Mouse (Mus musculus) neural tube, embryonic 14.5 days (tissue): Measurements from ENCODE around the gene Hhat. TPM values are rescaled to one million over a fixed set of nuclear protein-coding genes. Genes with fewer than 3 reads are reported as not detected.

ENCODE experiments used
- ATAC-seq: fragments of 200-750 bp; cut with Nextera tagmentation; 2 replicates; pipeline ENCODE4 v1.8.0; 2017; ENCODE audit warnings: low read depth, mild to moderate bottlenecking, moderate TSS enrichment, moderate library complexity
- H3K27ac ChIP-seq: fragments of 300-500 bp; sonication (generic); 2 replicates; pipeline ENCODE4 v1.5.1; 2014; ENCODE audit warnings: low read depth, mild to moderate bottlenecking, control low read depth, low read length, moderate library complexity, mixed read lengths
- H3K27me3 ChIP-seq: fragments of 300-500 bp; sonication (generic); 2 replicates; pipeline ENCODE4 v1.6.1; 2014; ENCODE audit warnings: low read length; ENCODE audit not compliant: control insufficient read depth, insufficient read depth
- H3K36me3 ChIP-seq: fragments of 300-500 bp; sonication (generic); 2 replicates; pipeline ENCODE4 v1.6.1; 2014; ENCODE audit warnings: low read length, mixed read lengths; ENCODE audit not compliant: control insufficient read depth, insufficient read depth
- H3K4me1 ChIP-seq: fragments of 300-500 bp; sonication (generic); 2 replicates; pipeline ENCODE4 v1.6.1; 2014; ENCODE audit warnings: low read length; ENCODE audit not compliant: control insufficient read depth, insufficient read depth
- H3K4me2 ChIP-seq: fragments of 300-500 bp; sonication (generic); 2 replicates; pipeline ENCODE4 v1.6.1; 2014; ENCODE audit warnings: mild to moderate bottlenecking, low read depth, low read length, control low read depth
- H3K4me3 ChIP-seq: fragments of 300-500 bp; sonication (generic); 2 replicates; pipeline ENCODE4 v1.5.1; 2014; ENCODE audit warnings: low read depth, low read length, control low read depth, mixed read lengths
- H3K9ac ChIP-seq: fragments of 300-500 bp; sonication (generic); replicated peaks from 2 replicates; pipeline ENCODE4 v1.6.1; 2014; ENCODE audit warnings: low read depth, mild to moderate bottlenecking, control low read depth, low read length, mixed read lengths
- H3K9me3 ChIP-seq: fragments of 300-500 bp; sonication (generic); 2 replicates; pipeline ENCODE4 v1.6.1; 2016; ENCODE audit warnings: low read length; ENCODE audit not compliant: control insufficient read depth
- WGBS: fragments of 180-500 bp; shearing (Covaris S2); extraction: QIAGEN DNeasy Blood & Tissue Kit; methylation state at CpG from one replicate; pipeline ENCODE4 v1.1.7; 2014; 5-methylcytosine and 5-hydroxymethylcytosine counted together
- polyA plus RNA-seq: library from polyadenylated mRNA; unstranded; fragments of >200 nt; fragmentation: Nextera tagmentation; extraction: Ambion mirVana; gene quantifications from 2 replicates; pipeline ENCODE4 v1.2.1, GENCODE M21; 2014

Hhat gene
- polyA plus RNA-seq, 1 experiment from 2014 or later: 3.1 TPM

GRCm38 (mm10) chr1:192730517-192730916 lies 40.5 kb downstream of the Hhat start:
- H3K4me3 ChIP-seq: no peak overlapping the region
- H3K4me1 ChIP-seq: no peaks in the 10 kb centered on the region
- H3K9me3 ChIP-seq: no peaks in the 10 kb centered on the region
- H3K36me3 ChIP-seq: no peaks in the 10 kb centered on the region
- H3K27ac ChIP-seq: no peak overlapping the region
- no peak overlapping the region for H3K9ac ChIP-seq
- WGBS: 83% methylated on average over 7 of the region's 7 CpGs
- H3K27me3 ChIP-seq: no peaks in the 10 kb centered on the region
- H3K4me2 ChIP-seq: no peak overlapping the region
- ATAC-seq: no peak

GRCm38 (mm10) chr1:192726996-192727624 lies 43.9 kb downstream of the Hhat start:
- no peaks in the 10 kb centered on the region for H3K4me1 ChIP-seq
- H3K4me3 ChIP-seq: no peak overlapping the region
- 55% methylated on average over 11 of the region's 11 CpGs for WGBS
- no peak overlapping the region for H3K4me2 ChIP-seq
- no peaks in the 10 kb centered on the region for H3K27me3 ChIP-seq
- H3K36me3 ChIP-seq: no peaks in the 10 kb centered on the region
- H3K9me3 ChIP-seq: no peaks in the 10 kb centered on the region
- H3K9ac ChIP-seq: no peak overlapping the region
- no peak overlapping the region for H3K27ac ChIP-seq
- ATAC-seq: peak; percentile 86

GRCm38 (mm10) chr1:192722147-192722546 lies 48.9 kb downstream of the Hhat start:
- Histone ChIP-seq H3K4me3 (no peak overlapping the region), H3K4me1 (no peaks in the 10 kb centered on the region), H3K9me3 (no peaks in the 10 kb centered on the region), H3K9ac (no peak overlapping the region), H3K27ac (no peak overlapping the region), H3K4me2 (no peak overlapping the region), H3K36me3 (no peaks in the 10 kb centered on the region), H3K27me3 (no peaks in the 10 kb centered on the region)
- 38% methylated on average over 5 of the region's 5 CpGs for WGBS
- no peak for ATAC-seq

GRCm38 (mm10) chr1:192720156-192720555 lies 50.9 kb downstream of the Hhat start:
- 62% methylated on average over 10 of the region's 10 CpGs for WGBS
- H3K27me3 ChIP-seq: no peaks in the 10 kb centered on the region
- H3K9me3 ChIP-seq: no peaks in the 10 kb centered on the region
- H3K27ac ChIP-seq: no peak overlapping the region
- ATAC-seq: no peak
- H3K9ac ChIP-seq: no peak overlapping the region
- no peak overlapping the region for H3K4me3 ChIP-seq
- H3K4me2 ChIP-seq: no peak overlapping the region
- H3K36me3 ChIP-seq: no peaks in the 10 kb centered on the region
- no peaks in the 10 kb centered on the region for H3K4me1 ChIP-seq

- Histone ChIP-seq H3K4me1 (no peaks in the 10 kb centered on the region), H3K4me2 (no peak overlapping the region), H3K9ac (no peak overlapping the region), H3K4me3 (no peak overlapping the region), H3K27me3 (no peaks in the 10 kb centered on the region), H3K36me3 (no peaks in the 10 kb centered on the region), H3K9me3 (no peaks in the 10 kb centered on the region), H3K27ac (no peak overlapping the region)
- 0 out of 2 replicates have a peak, but pooled peaks have one; percentile 56 for ATAC-seq
- 31% methylated on average over 3 of the region's 3 CpGs for WGBS
Measured at GRCm38 (mm10) chr1:192711779-192712348, 59.2 kb downstream of the Hhat start.

- no peak overlapping the region for H3K27ac ChIP-seq
- no peak overlapping the region for H3K4me3 ChIP-seq
- H3K4me1 ChIP-seq: no peaks in the 10 kb centered on the region
- ATAC-seq: no peak
- H3K9ac ChIP-seq: no peak overlapping the region
- H3K27me3 ChIP-seq: no peaks in the 10 kb centered on the region
- 84% methylated on average over 8 of the region's 8 CpGs for WGBS
- H3K4me2 ChIP-seq: no peak overlapping the region
- H3K36me3 ChIP-seq: no peaks in the 10 kb centered on the region
- no peaks in the 10 kb centered on the region for H3K9me3 ChIP-seq
Measured at GRCm38 (mm10) chr1:192700339-192701073, 70.5 kb downstream of the Hhat start.

- Histone ChIP-seq H3K4me2 (no peak overlapping the region), H3K27ac (no peak overlapping the region), H3K9me3 (no peaks in the 10 kb centered on the region), H3K27me3 (no peaks in the 10 kb centered on the region), H3K4me1 (no peaks in the 10 kb centered on the region), H3K9ac (no peak overlapping the region), H3K36me3 (no peaks in the 10 kb centered on the region), H3K4me3 (no peak overlapping the region)
- ATAC-seq: no peak
Measured at GRCm38 (mm10) chr1:192699101-192699500, 71.9 kb downstream of the Hhat start.

GRCm38 (mm10) chr1:192696371-192696863 lies 74.6 kb downstream of the Hhat start:
- Histone ChIP-seq H3K9me3 (no peaks in the 10 kb centered on the region), H3K4me3 (no peak overlapping the region), H3K4me1 (no peaks in the 10 kb centered on the region), H3K9ac (no peak overlapping the region), H3K27me3 (no peaks in the 10 kb centered on the region), H3K36me3 (no peaks in the 10 kb centered on the region), H3K4me2 (no peak overlapping the region), H3K27ac (no peak overlapping the region)
- ATAC-seq: peak; percentile 24; the same call in 1 of the 2 replicates
- WGBS: 45% methylated on average over 1 of the region's 1 CpGs

GRCm38 (mm10) chr1:192693644-192694043 lies 77.4 kb downstream of the Hhat start:
- no peaks in the 10 kb centered on the region for H3K27me3 ChIP-seq
- no peak for ATAC-seq
- no peak overlapping the region for H3K4me2 ChIP-seq
- H3K27ac ChIP-seq: no peak overlapping the region
- no peaks in the 10 kb centered on the region for H3K36me3 ChIP-seq
- no peak overlapping the region for H3K4me3 ChIP-seq
- WGBS: 91% methylated on average over 10 of the region's 10 CpGs
- H3K9me3 ChIP-seq: no peaks in the 10 kb centered on the region
- peaks cover 4% of the 10 kb centered on the region; the same call in 1 of the 2 replicates for H3K4me1 ChIP-seq
- H3K9ac ChIP-seq: no peak overlapping the region
